Mouse (Mus musculus) adrenal gland, postnatal 36 days (tissue): Measurements from ENCODE around the gene H2-Q7. TPM values are rescaled to one million over a fixed set of nuclear protein-coding genes. Genes with fewer than 3 reads are reported as not detected.

ENCODE experiments used
- total RNA-seq, 2 experiments: library from RNA; stranded (reverse); gene quantifications; 2 replicates each; pipeline ENCODE4 v1.2.3; 2021

H2-Q7 gene
- total RNA-seq, 2 experiments from 2014 or later, result 3.8 to 7.4 TPM

Other genes with a start within 250 kb of the H2-Q7 start
- gene Ltb, start 244.7 kb upstream of the H2-Q7 start, total RNA-seq, result 1 to 10 TPM in 1 of 2 experiments, under 1 TPM in 1; 0.89 to 6.6 TPM
- gene Tnf, start 237.1 kb upstream of the H2-Q7 start, total RNA-seq, result under 1 TPM; 0.23 to 0.36 TPM
- under 1 TPM; 0.36 to 0.40 TPM for gene Lta, start 233.8 kb upstream of the H2-Q7 start, total RNA-seq
- not detected for gene Gm16181, start 218.3 kb upstream of the H2-Q7 start, total RNA-seq
- gene Atp6v1g2, start 205.5 kb upstream of the H2-Q7 start, total RNA-seq, result 1 to 10 TPM; 4.8 to 6.7 TPM
- gene Nfkbil1, start 203.4 kb upstream of the H2-Q7 start, total RNA-seq, result 10 to 100 TPM; 15.5 to 20.1 TPM
- gene Ddx39b, start 197.4 kb upstream of the H2-Q7 start, total RNA-seq, result 100 to 1,000 TPM; 199 to 225 TPM
- 100 to 1,000 TPM; 170 to 266 TPM for gene H2-D1, start 176.4 kb upstream of the H2-Q7 start, total RNA-seq
- gene H2-Q1, start 118.8 kb upstream of the H2-Q7 start, total RNA-seq, result 1 to 10 TPM; 3.3 to 4.5 TPM
- gene H2-Q2, start 96.9 kb upstream of the H2-Q7 start, total RNA-seq, result 1 to 10 TPM; 1.4 to 1.9 TPM
- gene H2-Q4, start 59.5 kb upstream of the H2-Q7 start, total RNA-seq, result 10 to 100 TPM; 24.9 to 29.1 TPM
- gene H2-Q6, start 14.3 kb upstream of the H2-Q7 start, total RNA-seq, result 1 to 10 TPM; 2.4 to 6.2 TPM
- gene H2-Q10, start 30.9 kb downstream of the H2-Q7 start, total RNA-seq, result 1 to 10 TPM; 7.5 to 8.7 TPM
- under 1 TPM in 1 of 2 experiments, not detected in 1; 0.23 TPM for gene Pou5f1, start 66.9 kb downstream of the H2-Q7 start, total RNA-seq
- 10 to 100 TPM in 1 of 2 experiments, 1 to 10 TPM in 1; 8.3 to 10.0 TPM for gene Tcf19, start 77.7 kb downstream of the H2-Q7 start, total RNA-seq
- 1 to 10 TPM; 7.5 to 9.3 TPM for gene Cchcr1, start 77.9 kb downstream of the H2-Q7 start, total RNA-seq
- not detected for gene Psors1c2, start 94.0 kb downstream of the H2-Q7 start, total RNA-seq
- 1 to 10 TPM in 1 of 2 experiments, under 1 TPM in 1; 0.56 to 1.4 TPM for gene Cdsn, start 113.0 kb downstream of the H2-Q7 start, total RNA-seq
- gene 2300002M23Rik, start 128.3 kb downstream of the H2-Q7 start, total RNA-seq, result not detected
- not detected for gene Sfta2, start 162.4 kb downstream of the H2-Q7 start, total RNA-seq
- gene Gm9573, start 187.5 kb downstream of the H2-Q7 start, total RNA-seq, result not detected
- gene Mucl3, start 204.5 kb downstream of the H2-Q7 start, total RNA-seq, result not detected
- gene Vars2, start 228.4 kb downstream of the H2-Q7 start, total RNA-seq, result 10 to 100 TPM; 30.8 to 40.0 TPM
- 10 to 100 TPM; 20.2 to 23.3 TPM for gene Gtf2h4, start 234.6 kb downstream of the H2-Q7 start, total RNA-seq